ENCODE assay signal across 9 mouse cellular contexts in genomic region chr13:38625492-38626228, GRCm38 (mm10). TPM values are rescaled to one million over a fixed set of nuclear protein-coding genes. Genes with fewer than 3 reads are reported as not detected.
A peak's percentile ranks its signal among the peaks of the same experiment; 100 is the strongest.
DNase-seq lines count a peak whose midpoint lies in the region; ATAC-seq and TF ChIP-seq lines count a peak whose summit lies in the region.
"Had no signal": no experiment of that assay in that cellular context is flagged by ENCODE, and none has a peak within 500 bp of the region (broad histone marks: within the 10 kb centered on the region; RNA-seq: fewer than 3 reads in every experiment).

No protein-coding gene starts in this region.

- no peak overlapping the region for H3K4me2 ChIP-seq in forebrain, postnatal 0 days (ENCODE audit: low read depth)
- no peak overlapping the region for H3K4me2 ChIP-seq in embryonic facial prominence, embryonic 14.5 days (ENCODE audit: low read depth, low read length)
- H3K4me2 ChIP-seq in liver, embryonic 11.5 days: no peak overlapping the region

- peaks cover 12% of the 10 kb centered on the region; the same call in 1 of the 2 replicates for H3K36me3 ChIP-seq in forebrain, postnatal 0 days (ENCODE audit: insufficient read depth)
- H3K36me3 ChIP-seq in forebrain, embryonic 10.5 days (replicated peaks): peaks cover 16% of the 10 kb centered on the region
- H3K36me3 ChIP-seq in embryonic facial prominence, embryonic 14.5 days (ENCODE audit: control insufficient read depth, insufficient read depth, low read length): 0 out of 2 replicates have a peak, but pooled peaks cover 7% of the 10 kb centered on the region
- H3K36me3 ChIP-seq in liver, embryonic 11.5 days (ENCODE audit: control insufficient read depth, insufficient read depth, low read length): peaks cover 2% of the 10 kb centered on the region

- no peaks in the 10 kb centered on the region for H3K9me3 ChIP-seq in forebrain, postnatal 0 days (ENCODE audit: low read length)
- H3K9me3 ChIP-seq in forebrain, embryonic 10.5 days: no peaks in the 10 kb centered on the region
- no peaks in the 10 kb centered on the region for H3K9me3 ChIP-seq in embryonic facial prominence, embryonic 14.5 days (ENCODE audit: control insufficient read depth, low read length)
- no peaks in the 10 kb centered on the region for H3K9me3 ChIP-seq in liver, embryonic 11.5 days (ENCODE audit: control insufficient read depth, low read length)

- H3K4me3 ChIP-seq in forebrain, postnatal 0 days (ENCODE audit: low read depth, low read length): no peak overlapping the region
- H3K4me3 ChIP-seq in forebrain, embryonic 10.5 days: no peak overlapping the region
- H3K4me3 ChIP-seq in embryonic facial prominence, embryonic 14.5 days (ENCODE audit: low read depth, low read length): no peak overlapping the region
- no peak overlapping the region for H3K4me3 ChIP-seq in liver, embryonic 11.5 days (ENCODE audit: low read depth, low read length)
- H3K4me3 ChIP-seq: megakaryocyte, embryonic 14.5 days had no signal

- 16% methylated on average over 5 of the region's 5 CpGs for WGBS in forebrain, postnatal 0 days
- 28% methylated on average over 5 of the region's 5 CpGs for WGBS in forebrain, embryonic 10.5 days
- WGBS in embryonic facial prominence, embryonic 14.5 days: 17% methylated on average over 5 of the region's 5 CpGs
- 43% methylated on average over 5 of the region's 5 CpGs for WGBS in liver, embryonic 11.5 days

- TF ChIP-seq CTCF in forebrain, postnatal 0 days (IDR thresholded peaks at IDR 0.05; ENCODE audit: low read depth): peak; percentile 57

- H3K27me3 ChIP-seq in forebrain, postnatal 0 days (ENCODE audit: insufficient read depth, low read length): no peaks in the 10 kb centered on the region
- no peaks in the 10 kb centered on the region for H3K27me3 ChIP-seq in forebrain, embryonic 10.5 days (ENCODE audit: poor library complexity, severe bottlenecking)
- no peaks in the 10 kb centered on the region for H3K27me3 ChIP-seq in embryonic facial prominence, embryonic 14.5 days (replicated peaks; ENCODE audit: control insufficient read depth, insufficient read depth, low read length)
- H3K27me3 ChIP-seq in liver, embryonic 11.5 days (replicated peaks; ENCODE audit: control insufficient read depth, insufficient read depth, low read length): no peaks in the 10 kb centered on the region
- H3K27me3 ChIP-seq: megakaryocyte, embryonic 14.5 days had no signal

- H3K4me1 ChIP-seq in forebrain, postnatal 0 days (ENCODE audit: insufficient read depth): no peaks in the 10 kb centered on the region
- H3K4me1 ChIP-seq in forebrain, embryonic 10.5 days: no peaks in the 10 kb centered on the region
- H3K4me1 ChIP-seq in embryonic facial prominence, embryonic 14.5 days (ENCODE audit: control insufficient read depth, insufficient read depth, low read length): no peaks in the 10 kb centered on the region
- no peaks in the 10 kb centered on the region; the same call in 1 of the 2 replicates for H3K4me1 ChIP-seq in liver, embryonic 11.5 days (replicated peaks; ENCODE audit: control insufficient read depth, insufficient read depth, low read length)

- DNase-seq in forebrain, postnatal 0 days: peak; percentile 66
- no peak for DNase-seq in forebrain, embryonic 10.5 days (ENCODE audit: extremely low spot score, low spot score)
- DNase-seq in ovary, postnatal 36 days (ENCODE audit: low spot score): peak; percentile 39
- DNase-seq in ovary, postnatal 10 days (ENCODE audit: low spot score): no peak
- DNase-seq in embryonic facial prominence, embryonic 14.5 days (ENCODE audit: low spot score): peak; percentile 81
- DNase-seq in liver, embryonic 11.5 days (ENCODE audit: low spot score): no peak
- DNase-seq in testis, postnatal 10 days (ENCODE audit: low spot score): peak; percentile 52
- no peak for DNase-seq in spleen, adult 18-20 months

- no peak overlapping the region for H3K27ac ChIP-seq in forebrain, postnatal 0 days (ENCODE audit: low read depth, low read length)
- H3K27ac ChIP-seq in forebrain, embryonic 10.5 days: no peak overlapping the region
- H3K27ac ChIP-seq in embryonic facial prominence, embryonic 14.5 days (replicated peaks; ENCODE audit: low read depth, low read length): no peak overlapping the region
- H3K27ac ChIP-seq in liver, embryonic 11.5 days (ENCODE audit: low read depth, low read length): no peak overlapping the region

- H3K9ac ChIP-seq in forebrain, postnatal 0 days: no peak overlapping the region
- peak overlapping the region; percentile 43; the same call in 1 of the 2 replicates for H3K9ac ChIP-seq in embryonic facial prominence, embryonic 14.5 days (ENCODE audit: low read depth, low read length)
- H3K9ac ChIP-seq in liver, embryonic 11.5 days (ENCODE audit: low read depth, low read length): peak overlapping the region; percentile 13; the same call in 1 of the 2 replicates

- peak; percentile 55 for ATAC-seq in forebrain, postnatal 0 days
- no peak for ATAC-seq in embryonic facial prominence, embryonic 14.5 days (ENCODE audit: low read depth)
- no peak; the same call in 1 of the 2 replicates for ATAC-seq in liver, embryonic 11.5 days (replicated peaks; ENCODE audit: low FRiP score)

RNA-seq across cellular contexts. Expression of gene Bloc1s5, which starts 9.2 kb away (rescaled TPM):
- 9.8 and 10.3 TPM in 2 replicates for total RNA-seq in forebrain, postnatal 0 days (2014; rRNA removed)
- 20.2 and 22.9 TPM in 2 replicates for polyA plus RNA-seq in forebrain, postnatal 0 days (2015; fragmentation: Nextera tagmentation; extraction: Ambion mirVana)
- 24.2 and 27.0 TPM in 2 replicates for polyA plus RNA-seq in forebrain, embryonic 10.5 days (2016; fragmentation: Nextera tagmentation; extraction: Ambion mirVana)
- polyA plus RNA-seq in embryonic facial prominence, embryonic 14.5 days (2014; fragmentation: Nextera tagmentation; extraction: Ambion mirVana): 14.9 and 15.9 TPM in 2 replicates
- 20.3 and 24.9 TPM in 2 replicates for polyA plus RNA-seq in liver, embryonic 11.5 days (2014; fragmentation: Nextera tagmentation; extraction: Ambion mirVana)

RNA-seq across cellular contexts. Expression of gene Eef1e1, which starts 33.2 kb away (rescaled TPM):
- 45.2 and 46.3 TPM in 2 replicates for total RNA-seq in forebrain, postnatal 0 days (2014; rRNA removed)
- polyA plus RNA-seq in forebrain, postnatal 0 days (2015; fragmentation: Nextera tagmentation; extraction: Ambion mirVana): 106 and 116 TPM in 2 replicates
- polyA plus RNA-seq in forebrain, embryonic 10.5 days (2016; fragmentation: Nextera tagmentation; extraction: Ambion mirVana): 73.8 and 77.7 TPM in 2 replicates
- 36.7 and 42.6 TPM in 2 replicates for polyA plus RNA-seq in embryonic facial prominence, embryonic 14.5 days (2014; fragmentation: Nextera tagmentation; extraction: Ambion mirVana)
- 112 and 117 TPM in 2 replicates for polyA plus RNA-seq in liver, embryonic 11.5 days (2014; fragmentation: Nextera tagmentation; extraction: Ambion mirVana)

Comparison
In these comparisons a context has a peak if more than half of its experiments do, and no peak if none do; other contexts are left out.
1. DNase-seq: peak in forebrain, postnatal 0 days (single experiment), ovary, postnatal 36 days (single experiment), embryonic facial prominence, embryonic 14.5 days (single experiment) and testis, postnatal 10 days (single experiment); none in forebrain, embryonic 10.5 days (single experiment), ovary, postnatal 10 days (single experiment), liver, embryonic 11.5 days (single experiment) and spleen, adult 18-20 months (0 of 2).